In genomic region chr9:107982681-107983346, GRCm38 (mm10) we compare ENCODE assay signal across 7 mouse cellular contexts. TPM values are rescaled to one million over a fixed set of nuclear protein-coding genes. Genes with fewer than 3 reads are reported as not detected.
DNase-seq lines count a peak whose midpoint lies in the region; ATAC-seq and TF ChIP-seq lines count a peak whose summit lies in the region.

Gm20661 (plus strand) TSS chr9:107983058.

- TF ChIP-seq RAD21 in MEL (IDR thresholded peaks at IDR 0.05; ENCODE audit: low read depth, low read length) = no peak

- H3K9me3 ChIP-seq in MEL (replicated peaks; ENCODE audit: insufficient read depth, low read length) = no peaks in the 10 kb centered on the region
- H3K9me3 ChIP-seq in forebrain, embryonic 16.5 days (ENCODE audit: control insufficient read depth, low read length) = no peaks in the 10 kb centered on the region
- H3K9me3 ChIP-seq in hindbrain, embryonic 11.5 days (ENCODE audit: control insufficient read depth, low read length) = no peaks in the 10 kb centered on the region

- H3K4me3 ChIP-seq in MEL (ENCODE audit: control insufficient read depth in 1 of 2, insufficient read depth in 1 of 2, low read depth in 2 of 2, low read length in 2 of 2) = peak within 1 kb of the TSS; percentile 72 to 91
- peak within 1 kb of the TSS; percentile 86 for H3K4me3 ChIP-seq in bone marrow macrophage, adult 2 months (ENCODE audit: insufficient read depth, low read length)
- no peak within 1 kb of the TSS for H3K4me3 ChIP-seq in forebrain, embryonic 16.5 days (replicated peaks; ENCODE audit: low read length)
- H3K4me3 ChIP-seq in hindbrain, embryonic 11.5 days (ENCODE audit: low read depth, low read length) = peak within 1 kb of the TSS; percentile 64; the same call in 1 of the 2 replicates

- WGBS in forebrain, embryonic 16.5 days = 47% methylated on average over 14 of the region's 14 CpGs
- WGBS in hindbrain, embryonic 11.5 days = 41% methylated on average over 14 of the region's 14 CpGs

- DNase-seq in MEL (ENCODE audit: low read depth, low spot score) = peak; percentile 97
- peak; percentile 65 for DNase-seq in hindbrain, embryonic 11.5 days (ENCODE audit: low spot score)
- peak; percentile 41 to 65 for DNase-seq in left cerebral cortex, postnatal 25 days (ENCODE audit: low spot score in 2 of 2)
- DNase-seq in spleen, postnatal 36 days (ENCODE audit: low spot score in 2 of 2) = peak; percentile 61 to 71

- H3K36me3 ChIP-seq in MEL (ENCODE audit: control insufficient read depth in 1 of 2, insufficient read depth in 2 of 2, low read length in 2 of 2) = peaks cover 4 to 46% of the 10 kb centered on the region in 2 experiments
- no peaks in the 10 kb centered on the region for H3K36me3 ChIP-seq in forebrain, embryonic 16.5 days (ENCODE audit: control insufficient read depth, insufficient read depth)
- no peaks in the 10 kb centered on the region for H3K36me3 ChIP-seq in hindbrain, embryonic 11.5 days (ENCODE audit: control insufficient read depth, insufficient read depth, low read length)

- peak; percentile 98 to 100 for TF ChIP-seq EP300 in MEL (IDR thresholded peaks at IDR 0.05; ENCODE audit: low read depth in 1 of 2, low read length in 2 of 2)

- peaks cover 33 to 53% of the 10 kb centered on the region in 2 experiments for H3K4me1 ChIP-seq in MEL (ENCODE audit: control insufficient read depth in 1 of 2, insufficient read depth in 2 of 2, low read length in 2 of 2)
- H3K4me1 ChIP-seq in bone marrow macrophage, adult 2 months (ENCODE audit: control insufficient read depth, insufficient read depth, low read length) = peaks cover 50% of the 10 kb centered on the region
- peaks cover 14% of the 10 kb centered on the region for H3K4me1 ChIP-seq in forebrain, embryonic 16.5 days (replicated peaks; ENCODE audit: control insufficient read depth, insufficient read depth, low read length)
- H3K4me1 ChIP-seq in hindbrain, embryonic 11.5 days (replicated peaks; ENCODE audit: control insufficient read depth, insufficient read depth, low read length) = peaks cover 2% of the 10 kb centered on the region; the same call in 1 of the 2 replicates

- TF ChIP-seq CTCF in MEL (IDR thresholded peaks at IDR 0.05 in 2 of 3, conservative IDR thresholded peaks at IDR 0.05 in 1 of 3; ENCODE audit: control insufficient read depth in 1 of 3, insufficient read depth in 1 of 3, low read depth in 2 of 3, low read length in 3 of 3, poor library complexity in 1 of 3, severe bottlenecking in 1 of 3) = no peak
- no peak for TF ChIP-seq CTCF in bone marrow macrophage, adult 2 months (IDR thresholded peaks at IDR 0.05; ENCODE audit: low read depth, low read length)

- no peaks in the 10 kb centered on the region for H3K27me3 ChIP-seq in MEL (ENCODE audit: control insufficient read depth in 1 of 2, insufficient read depth in 2 of 2, low read length in 2 of 2)
- H3K27me3 ChIP-seq in forebrain, embryonic 16.5 days (replicated peaks; ENCODE audit: control insufficient read depth, insufficient read depth, low read length) = 0 out of 2 replicates have a peak, but pooled peaks cover 3% of the 10 kb centered on the region
- peaks cover 7% of the 10 kb centered on the region for H3K27me3 ChIP-seq in hindbrain, embryonic 11.5 days (ENCODE audit: control insufficient read depth, insufficient read depth, low read length)

- ATAC-seq in forebrain, embryonic 16.5 days = 0 out of 2 replicates have a peak, but pooled peaks have one; percentile 31
- 0 out of 2 replicates have a peak, but pooled peaks have one; percentile 15 for ATAC-seq in hindbrain, embryonic 11.5 days (ENCODE audit: low FRiP score)
- ATAC-seq in megakaryocyte progenitor cell, adult 5-6 weeks (replicated peaks; ENCODE audit: poor library complexity) = peak; percentile 61

- intact Hi-C loops in left cerebral cortex, postnatal 25 days (cut with DNase I) = no loop called here

- no peak within 1 kb of the TSS for H3K4me2 ChIP-seq in forebrain, embryonic 16.5 days (ENCODE audit: low read length)
- peak within 1 kb of the TSS; percentile 89 for H3K4me2 ChIP-seq in hindbrain, embryonic 11.5 days (replicated peaks; ENCODE audit: low read depth, low read length)

- peak in 1 of 2 experiments; percentile 61; a peak in 1 of 4 replicates for TF ChIP-seq POLR2A in MEL (IDR thresholded peaks at IDR 0.05; ENCODE audit: control insufficient read depth in 1 of 2, insufficient read depth in 1 of 2, low read depth in 1 of 2, low read length in 2 of 2, poor library complexity in 1 of 2)
- TF ChIP-seq POLR2A in bone marrow macrophage, adult 2 months (IDR thresholded peaks at IDR 0.05; ENCODE audit: borderline replicate concordance, low read depth, low read length) = no peak

- H3K9ac ChIP-seq in MEL (ENCODE audit: control insufficient read depth, low read depth, low read length, poor library complexity, severe bottlenecking) = peak within 1 kb of the TSS; percentile 88
- no peak within 1 kb of the TSS for H3K9ac ChIP-seq in forebrain, embryonic 16.5 days (replicated peaks; ENCODE audit: low read depth, low read length)
- H3K9ac ChIP-seq in hindbrain, embryonic 11.5 days (ENCODE audit: low read depth, low read length) = peak within 1 kb of the TSS; percentile 54

- peak within 1 kb of the TSS; percentile 94 for H3K27ac ChIP-seq in MEL (ENCODE audit: control insufficient read depth, low read depth, low read length)
- peak within 1 kb of the TSS; percentile 89 for H3K27ac ChIP-seq in bone marrow macrophage, adult 2 months (ENCODE audit: insufficient read depth, low read depth, low read length)
- H3K27ac ChIP-seq in forebrain, embryonic 16.5 days (ENCODE audit: low read length) = peak within 1 kb of the TSS; percentile 46
- peak within 1 kb of the TSS; percentile 83 for H3K27ac ChIP-seq in hindbrain, embryonic 11.5 days (ENCODE audit: low read depth, low read length)

- peaks cover 34% of the 10 kb centered on the region for H3K79me2 ChIP-seq in MEL (ENCODE audit: control insufficient read depth, insufficient read depth, low read length, poor library complexity)

TF ChIP-seq in MEL, 35 proteins besides CTCF, POLR2A, EP300 and RAD21 (continues in another document):
- TF ChIP-seq SIN3A (IDR thresholded peaks at IDR 0.05; ENCODE audit: low read length) (peak; percentile 94), NELFE (IDR thresholded peaks at IDR 0.05; ENCODE audit: low read depth, low read length) (peak; percentile 40; the same call in 1 of the 2 replicates), USF1 (IDR thresholded peaks at IDR 0.05; ENCODE audit: low read depth, low read length) (no peak), KAT2A (conservative IDR thresholded peaks at IDR 0.05; ENCODE audit: low read depth, low read length) (no peak), MAZ (IDR thresholded peaks at IDR 0.05; ENCODE audit: low read depth, low read length) (peak; percentile 98), BHLHE40 (IDR thresholded peaks at IDR 0.05; ENCODE audit: borderline replicate concordance, low read depth, low read length) (peak; percentile 62), JUND (IDR thresholded peaks at IDR 0.05; ENCODE audit: low read depth, low read length) (peak; percentile 65; the same call in 1 of the 2 replicates), SMC3 (IDR thresholded peaks at IDR 0.05; ENCODE audit: low read depth, low read length) (no peak), MYB (IDR thresholded peaks at IDR 0.05; ENCODE audit: low read depth, low read length) (peak; percentile 66; the same call in 1 of the 2 replicates), MXI1 (IDR thresholded peaks at IDR 0.05; ENCODE audit: low read depth, low read length) (peak; percentile 70), NRF1 (IDR thresholded peaks at IDR 0.05; ENCODE audit: insufficient read depth, low read depth, low read length, poor library complexity, severe bottlenecking) (0 out of 2 replicates have a peak, but pooled peaks have one; percentile 27), E2F4 (IDR thresholded peaks at IDR 0.05; ENCODE audit: borderline replicate concordance, low read depth, low read length) (peak; percentile 69; the same call in 1 of the 2 replicates), GATA1 (IDR thresholded peaks at IDR 0.05; ENCODE audit: low read depth, low read length) (peak; percentile 96), MAFK (IDR thresholded peaks at IDR 0.05; ENCODE audit: borderline replicate concordance, low read depth, low read length) (peak; percentile 80; the same call in 1 of the 2 replicates), ELF1 (IDR thresholded peaks at IDR 0.05; ENCODE audit: low read depth, low read length) (peak; percentile 73), MYC (IDR thresholded peaks at IDR 0.05; ENCODE audit: low read depth, low read length) (peak; percentile 88), TAL1 (IDR thresholded peaks at IDR 0.05; ENCODE audit: low read length) (peak; percentile 100), RCOR1 (IDR thresholded peaks at IDR 0.05; ENCODE audit: low read depth, low read length) (peak; percentile 83), MAX (IDR thresholded peaks at IDR 0.05; ENCODE audit: low read length) (peak; percentile 80), ZKSCAN1 (IDR thresholded peaks at IDR 0.05; ENCODE audit: low read depth, low read length) (no peak), POLR2AphosphoS5 (IDR thresholded peaks at IDR 0.05; ENCODE audit: borderline replicate concordance, low read depth, low read length) (no peak), ZNF384 (IDR thresholded peaks at IDR 0.05; ENCODE audit: low read depth, low read length) (peak; percentile 32; the same call in 1 of the 2 replicates), MEF2A (IDR thresholded peaks at IDR 0.05; ENCODE audit: extremely low read depth, insufficient replicate concordance, low read depth, low read length, poor library complexity, severe bottlenecking) (peak; percentile 62; the same call in 1 of the 2 replicates), ETS1 (IDR thresholded peaks at IDR 0.05; ENCODE audit: low read depth, low read length) (peak; percentile 99), UBTF (IDR thresholded peaks at IDR 0.05; ENCODE audit: borderline replicate concordance, insufficient read depth, low read depth, low read length) (no peak), TBP (IDR thresholded peaks at IDR 0.05; ENCODE audit: low read depth, low read length) (peak; percentile 70)

RNA-seq across cellular contexts. Expression of gene Gm20661, which starts in this region (rescaled TPM):
- total RNA-seq in MEL (2012; rRNA removed) = 0.26 and 0.35 TPM in 2 replicates
- under 1 TPM in 1 of 2 experiments, not detected in 1; 0.85 TPM for polyA plus RNA-seq in MEL (2012; ENCODE audit: insufficient read depth in 1 of 2, insufficient read length in 2 of 2, low read depth in 1 of 2, low replicate concordance in 2 of 2, missing spikeins in 1 of 2)
- polyA plus RNA-seq in bone marrow macrophage, adult 2 months (2012; ENCODE audit: insufficient read depth, insufficient read length, missing spikeins) = 1.3 TPM in 2 replicates
- 0.65 and 0.92 TPM in 2 replicates for polyA plus RNA-seq in forebrain, embryonic 16.5 days (2015; fragmentation: Nextera tagmentation; extraction: Ambion mirVana)
- polyA plus RNA-seq in hindbrain, embryonic 11.5 days (2014; fragmentation: Nextera tagmentation; extraction: Ambion mirVana) = 1.8 and 1.9 TPM in 2 replicates
- total RNA-seq in left cerebral cortex, postnatal 25 days (2021) = not detected
- total RNA-seq in megakaryocyte progenitor cell, adult 5-6 weeks (2015) = 0.49 TPM in 1 of 2 replicates, not detected in the other
- not detected in 2 replicates for total RNA-seq in megakaryocyte progenitor cell, adult 5-6 weeks (2017)

Comparison
In these comparisons a context has a peak if more than half of its experiments do, and no peak if none do; other contexts are left out.
1. Peak in DNase-seq, H3K4me3 ChIP-seq, H3K27ac ChIP-seq and H3K9ac ChIP-seq in MEL; RNA of the gene not detected or under 1 TPM.
2. Peak in ATAC-seq and H3K27ac ChIP-seq in forebrain, embryonic 16.5 days; RNA of the gene not detected or under 1 TPM.
3. Peak in DNase-seq in left cerebral cortex, postnatal 25 days; RNA of the gene not detected or under 1 TPM.
4. Peak in ATAC-seq in megakaryocyte progenitor cell, adult 5-6 weeks; RNA of the gene not detected or under 1 TPM.